Mouse (Mus musculus): ENCODE measurements around the gene Gmppa.

DNA sequence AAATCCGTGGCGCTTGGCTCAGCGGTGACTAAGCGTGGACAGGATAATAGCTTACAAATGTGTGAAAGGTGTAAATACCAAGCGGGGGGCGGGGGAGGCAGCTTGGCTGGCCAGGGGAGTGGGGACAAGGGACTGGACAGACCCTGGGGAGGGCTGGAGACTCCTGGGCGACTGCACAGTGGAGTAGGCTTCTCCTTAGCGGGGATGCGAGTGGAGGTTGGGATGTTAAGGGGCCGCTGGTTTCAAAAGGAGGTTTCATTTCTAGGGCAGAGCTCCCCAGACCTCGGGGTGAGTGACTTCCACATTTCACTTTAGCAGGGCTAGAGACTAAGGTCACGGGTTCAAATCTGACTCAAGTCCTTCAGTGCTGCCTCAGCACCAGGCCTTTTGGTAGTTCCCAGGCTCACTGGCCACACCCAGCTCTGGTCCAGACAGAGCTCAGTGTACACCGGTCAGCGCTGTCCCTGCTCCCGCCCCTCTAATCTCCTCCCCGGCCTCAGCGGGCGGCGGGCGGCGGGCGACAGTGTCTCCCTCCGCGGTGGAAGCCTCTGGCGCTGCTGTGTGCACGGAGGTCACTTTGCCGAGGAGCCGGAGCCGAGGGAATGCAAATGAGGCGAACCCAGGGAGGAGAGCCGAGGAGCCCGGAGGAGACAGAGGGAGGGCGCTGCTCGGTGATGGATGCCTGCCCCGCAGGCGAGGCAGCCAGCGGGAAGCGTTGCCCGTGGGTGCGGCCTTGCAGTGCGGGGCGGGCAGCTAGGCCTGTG, 22.5 kb downstream of the Gmppa start:
- TF ChIP-seq CTCF (IDR thresholded peaks at IDR 0.05; ENCODE audit: low read depth, low read length) (no peak), EP300 (IDR thresholded peaks at IDR 0.05; ENCODE audit: insufficient read depth, low read depth, low read length) (no peak)
